Mouse (Mus musculus) limb, embryonic 14.5 days (tissue): ENCODE results near the gene Spata21. TPM values are rescaled to one million over a fixed set of nuclear protein-coding genes. Genes with fewer than 3 reads are reported as not detected.

ENCODE experiments used
- ATAC-seq: fragments of 200-750 bp; cut with Nextera tagmentation; 2 replicates; pipeline ENCODE4 v1.8.0; 2017; ENCODE audit warnings: low read depth, moderate number of reproducible peaks, moderate TSS enrichment; ENCODE audit not compliant: low FRiP score
- DNase-seq: peaks from one replicate; pipeline ENCODE4 v3.0.0-alpha.2; 2015; ENCODE audit warnings: low spot score
- H3K27ac ChIP-seq: fragments of 300-500 bp; sonication (generic); replicated peaks from 2 replicates; pipeline ENCODE4 v1.5.1; 2014; ENCODE audit warnings: low read depth, mild to moderate bottlenecking, low read length, moderate library complexity, mixed read lengths
- H3K27me3 ChIP-seq: fragments of 300-500 bp; sonication (generic); 2 replicates; pipeline ENCODE4 v1.6.1; 2014; ENCODE audit warnings: low read length, mixed read lengths; ENCODE audit not compliant: control insufficient read depth, insufficient read depth
- H3K36me3 ChIP-seq: fragments of 300-500 bp; sonication (generic); 2 replicates; pipeline ENCODE4 v1.6.1; 2014; ENCODE audit warnings: mild to moderate bottlenecking, low read length, moderate library complexity, mixed read lengths; ENCODE audit not compliant: control insufficient read depth, insufficient read depth
- H3K4me1 ChIP-seq: fragments of 300-500 bp; sonication (generic); 2 replicates; pipeline ENCODE4 v1.6.1; 2014; ENCODE audit warnings: antibody characterized with exemption, low read length, mixed read lengths; ENCODE audit not compliant: control insufficient read depth, insufficient read depth
- H3K4me2 ChIP-seq: fragments of 300-500 bp; sonication (generic); replicated peaks from 2 replicates; pipeline ENCODE4 v1.6.1; 2014; ENCODE audit warnings: low read depth, mild to moderate bottlenecking, low read length, moderate library complexity; ENCODE audit not compliant: severe bottlenecking
- H3K4me3 ChIP-seq: fragments of 300-500 bp; sonication (generic); replicated peaks from 2 replicates; pipeline ENCODE4 v1.5.1; 2014; ENCODE audit warnings: low read length
- H3K9ac ChIP-seq: fragments of 300-500 bp; sonication (generic); 2 replicates; pipeline ENCODE4 v1.6.1; 2014; ENCODE audit warnings: mild to moderate bottlenecking, low read depth, low read length, moderate library complexity; ENCODE audit not compliant: severe bottlenecking
- H3K9me3 ChIP-seq: fragments of 300-500 bp; sonication (generic); 2 replicates; pipeline ENCODE4 v1.6.1; 2016; ENCODE audit warnings: low read length; ENCODE audit not compliant: control insufficient read depth
- POLR2A ChIP-seq: fragments of 200-500 bp; IDR thresholded peaks from 2 replicates; pipeline ENCODE4 v1.8.0; 2012; ENCODE audit warnings: inconsistent platforms, mild to moderate bottlenecking, moderate library complexity, borderline replicate concordance; ENCODE audit not compliant: insufficient read depth, insufficient read length; ENCODE audit errors: extremely low read depth
- WGBS: fragments of 180-500 bp; shearing (Covaris S2); extraction: QIAGEN DNeasy Blood & Tissue Kit; methylation state at CpG from one replicate; pipeline ENCODE4 v1.1.7; 2014; 5-methylcytosine and 5-hydroxymethylcytosine counted together
- polyA plus RNA-seq, 2 experiments: library from polyadenylated mRNA; depleted of rRNA in 1 of 2; stranded (reverse) in 1 of 2; unstranded in 1 of 2; fragments of >200 nt; fragmentation: Nextera tagmentation in 1 of 2; extraction: Ambion mirVana in 1 of 2; gene quantifications; 2 replicates each; pipeline versions ENCODE4 v1.2.1 to v1.2.3; 2012 to 2014

The Spata21 gene
- polyA plus RNA-seq, 2 experiments = 0.04 to 0.43 TPM

DNA sequence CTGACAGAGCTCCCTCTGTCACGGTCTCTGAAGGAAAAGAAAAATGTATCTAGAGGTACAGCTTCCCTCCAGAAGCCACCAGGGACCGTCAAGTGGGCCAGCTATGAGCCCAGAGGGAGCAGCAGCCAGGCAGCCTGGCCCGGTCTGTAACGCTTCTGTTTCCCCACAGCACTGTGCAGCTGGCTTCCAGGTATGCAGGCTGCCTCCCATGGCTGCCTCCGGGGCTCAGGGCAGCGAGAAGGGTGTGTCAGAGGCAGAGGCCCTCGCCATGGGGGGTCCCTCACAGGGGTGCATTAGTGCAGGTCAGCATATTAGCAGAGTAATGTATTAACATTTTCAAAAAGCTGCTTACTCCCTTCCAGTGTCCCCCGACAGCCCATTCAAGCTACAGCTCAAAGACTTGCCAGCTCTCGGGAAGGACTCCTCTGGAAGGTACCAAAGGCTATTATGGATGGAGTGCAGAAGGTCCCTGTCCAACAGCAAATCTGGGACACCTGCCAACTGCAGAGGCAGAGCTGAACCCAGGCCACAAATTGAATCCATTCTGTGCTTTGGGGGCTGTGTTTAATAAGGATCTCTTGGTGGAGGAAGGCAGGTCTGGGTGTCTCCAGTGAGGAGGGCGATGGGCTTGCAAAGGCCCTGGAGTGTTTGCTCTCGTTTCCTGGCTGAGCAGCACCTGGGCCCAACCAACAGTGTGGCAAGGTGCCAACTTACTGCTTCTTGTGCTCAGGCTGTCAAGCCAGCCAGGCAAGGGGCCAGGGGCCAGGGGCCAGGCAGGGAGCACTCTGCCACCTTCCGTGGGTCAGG, 21.2 kb upstream of the Spata21 start:
- DNase-seq (no peak), ATAC-seq (no peak)
- WGBS = 82% methylated on average over 12 of the region's 12 CpGs

DNA sequence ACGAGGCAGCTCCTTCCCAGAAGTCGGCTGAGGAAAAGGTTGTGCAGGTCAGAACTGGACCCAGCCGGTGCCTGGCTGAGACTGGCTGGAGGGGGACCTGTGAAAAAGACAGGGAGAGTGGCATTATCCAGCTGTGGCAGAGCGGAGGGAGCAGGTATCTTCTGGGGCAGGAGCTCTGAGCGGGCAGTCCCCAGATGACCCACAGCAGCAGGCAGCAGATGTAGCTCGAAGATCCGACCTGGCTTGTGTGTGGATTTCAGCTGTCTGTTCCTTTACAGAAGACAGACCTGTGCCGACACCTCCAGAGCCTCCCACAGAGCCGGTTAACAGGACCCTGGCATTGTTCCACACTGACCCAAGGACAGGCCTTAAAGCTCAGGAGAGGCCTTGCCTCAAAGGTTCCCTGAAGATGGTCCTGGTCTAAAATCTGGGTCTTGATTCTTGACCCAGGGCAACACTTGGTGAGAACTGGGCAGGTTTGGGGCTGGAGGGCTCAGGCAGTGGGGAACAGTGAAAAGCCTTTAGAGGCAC, 20.6 kb upstream of the Spata21 start:
- Histone ChIP-seq H3K4me2 (no peak overlapping the region), H3K4me3 (no peak overlapping the region), H3K27ac (no peak overlapping the region), H3K27me3 (no peaks in the 10 kb centered on the region), H3K36me3 (peaks cover 70% of the 10 kb centered on the region), H3K4me1 (no peaks in the 10 kb centered on the region), H3K9me3 (no peaks in the 10 kb centered on the region), H3K9ac (no peak overlapping the region)
- no peak for ATAC-seq
- DNase-seq = no peak
- TF ChIP-seq POLR2A = no peak
- WGBS = 93% methylated on average over 9 of the region's 9 CpGs

More for the DNA sequence above, 21.2 kb upstream of the Spata21 start:
- Histone ChIP-seq H3K9me3 (no peaks in the 10 kb centered on the region), H3K27ac (no peak overlapping the region), H3K36me3 (peaks cover 64% of the 10 kb centered on the region), H3K27me3 (no peaks in the 10 kb centered on the region), H3K9ac (no peak overlapping the region), H3K4me2 (no peak overlapping the region), H3K4me3 (no peak overlapping the region), H3K4me1 (no peaks in the 10 kb centered on the region)
- TF ChIP-seq POLR2A = no peak

DNA sequence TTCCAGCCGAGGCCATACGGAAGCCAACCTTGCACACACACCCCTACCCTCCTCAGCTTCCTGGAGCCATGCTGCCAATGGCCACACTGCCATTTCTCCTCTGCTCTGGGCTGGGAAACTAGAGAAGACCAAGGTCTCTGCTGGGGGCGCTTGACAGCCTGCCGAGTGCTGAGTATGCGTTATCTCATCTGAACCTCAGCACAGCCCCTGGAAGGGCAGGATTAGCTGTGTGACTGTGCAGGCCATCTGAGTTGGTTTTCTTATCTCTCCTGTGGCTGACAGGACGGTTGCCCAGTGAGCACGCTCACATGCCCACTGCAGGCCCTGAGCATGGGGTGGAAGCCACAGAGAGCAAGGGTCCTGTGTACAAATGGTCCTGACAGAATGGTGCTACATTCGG, 19.5 kb upstream of the Spata21 start:
- Histone ChIP-seq H3K36me3 (peaks cover 80% of the 10 kb centered on the region), H3K27ac (no peak overlapping the region), H3K9ac (no peak overlapping the region), H3K4me3 (no peak overlapping the region), H3K27me3 (no peaks in the 10 kb centered on the region), H3K4me2 (no peak overlapping the region), H3K4me1 (no peaks in the 10 kb centered on the region), H3K9me3 (no peaks in the 10 kb centered on the region)
- ATAC-seq = no peak
- no peak for TF ChIP-seq POLR2A
- DNase-seq = no peak
- 92% methylated on average over 8 of the region's 8 CpGs for WGBS

DNA sequence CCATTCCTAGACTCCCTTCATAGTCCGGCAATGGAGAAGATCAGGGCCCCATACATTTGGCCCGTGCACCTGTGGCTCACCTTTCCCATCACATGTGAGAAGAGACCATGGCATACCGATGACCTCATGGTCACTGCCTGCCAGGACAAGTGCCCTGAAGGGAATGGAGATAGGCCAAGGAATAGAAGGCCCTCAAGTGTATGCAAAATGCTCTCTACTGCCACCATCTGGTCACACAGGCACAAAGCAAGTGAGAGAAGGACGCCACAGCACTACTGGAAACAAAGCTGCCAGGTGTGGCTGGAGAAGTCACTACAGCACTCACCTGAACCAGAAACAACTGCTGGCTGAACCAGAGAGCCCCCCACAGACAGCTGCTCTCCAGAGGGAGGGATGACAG, 18.4 kb upstream of the Spata21 start:
- no peak overlapping the region for H3K4me2 ChIP-seq
- no peak overlapping the region for H3K9ac ChIP-seq
- no peaks in the 10 kb centered on the region for H3K27me3 ChIP-seq
- no peaks in the 10 kb centered on the region for H3K9me3 ChIP-seq
- H3K4me1 ChIP-seq = no peaks in the 10 kb centered on the region
- no peak overlapping the region for H3K4me3 ChIP-seq
- peaks cover 91% of the 10 kb centered on the region for H3K36me3 ChIP-seq
- H3K27ac ChIP-seq = no peak overlapping the region
- 56% methylated on average over 4 of the region's 4 CpGs for WGBS
- ATAC-seq (no peak), DNase-seq (peak; percentile 19)
- no peak for TF ChIP-seq POLR2A

DNA sequence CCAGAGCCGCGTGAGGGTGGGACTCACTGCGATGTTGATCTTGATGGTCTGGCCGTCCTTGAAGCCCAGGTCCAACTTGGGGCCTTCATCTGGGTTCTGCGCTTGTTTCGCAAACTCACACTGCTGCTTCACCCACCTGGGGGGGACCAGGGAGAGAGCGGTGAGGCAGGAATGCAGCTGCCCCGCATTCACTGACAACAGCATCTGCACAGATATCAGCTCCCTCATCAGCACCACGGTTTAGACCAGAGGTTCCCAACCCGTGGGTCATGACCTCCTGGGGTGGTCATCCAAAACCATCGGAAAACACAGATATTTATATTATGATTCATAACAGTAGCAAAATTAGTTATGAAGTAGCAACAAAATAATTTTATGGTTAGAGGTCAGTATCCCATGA, 15.6 kb upstream of the Spata21 start:
- WGBS = 96% methylated on average over 11 of the region's 11 CpGs
- Histone ChIP-seq H3K9ac (no peak overlapping the region), H3K36me3 (peaks cover 77% of the 10 kb centered on the region), H3K4me3 (no peak overlapping the region), H3K27ac (no peak overlapping the region), H3K4me2 (no peak overlapping the region), H3K9me3 (no peaks in the 10 kb centered on the region), H3K27me3 (no peaks in the 10 kb centered on the region), H3K4me1 (peaks cover 9% of the 10 kb centered on the region)
- no peak for DNase-seq
- ATAC-seq = no peak
- no peak for TF ChIP-seq POLR2A
